Mouse (Mus musculus): ENCODE results near the gene Zfp986.
"Not testable (repeated sequence)": the region's sequence is repeated elsewhere in the genome, so short reads cannot be mapped to it uniquely, and the experiment has no call there.

Zfp986 gene

DNA sequence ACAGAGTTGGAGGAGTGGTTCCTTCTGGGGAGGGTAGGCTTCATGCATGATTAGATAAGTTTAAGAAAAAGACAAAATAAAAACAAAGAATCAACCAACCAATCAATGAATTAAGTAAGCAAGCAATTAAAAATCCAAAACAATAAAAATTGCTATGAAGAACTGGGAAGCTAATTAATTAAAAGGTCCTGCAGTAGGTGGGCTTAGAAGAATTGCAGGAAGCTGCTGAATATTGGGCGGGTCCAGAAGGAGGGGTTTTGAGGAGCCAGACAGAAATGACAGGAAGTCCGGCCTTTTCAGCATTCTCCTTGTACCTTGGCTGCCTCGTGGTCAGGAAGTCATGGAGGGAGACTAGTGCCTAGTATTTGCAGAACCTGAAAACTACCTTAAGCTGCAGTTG, at the start of gene Zfp986:
Zfp986 (plus strand) TSS at position 301 of the 400 bp plus-strand sequence.
- DNase-seq (ENCODE audit: low read depth), result not testable (repeated sequence)

DNA sequence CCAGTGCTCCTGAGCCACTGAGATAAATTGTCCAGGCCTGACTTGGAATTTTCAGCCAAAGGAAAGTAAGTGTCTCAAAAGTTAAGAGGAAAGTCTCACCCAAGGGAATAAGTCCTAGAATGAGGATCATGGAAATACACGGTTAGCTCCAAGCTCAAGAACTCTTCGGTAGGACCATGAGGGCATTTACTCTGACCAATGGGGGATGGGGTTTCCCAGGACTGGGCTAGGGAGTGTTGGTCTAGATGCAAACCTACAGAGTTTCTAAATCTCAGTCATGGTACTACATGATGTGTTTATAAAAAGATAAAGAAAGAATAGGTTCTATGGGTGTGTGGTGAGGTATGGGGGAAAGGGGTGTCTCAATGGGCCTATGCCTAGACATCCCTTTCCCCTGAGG, 48.6 kb upstream of the Zfp986 start:
- DNase-seq (ENCODE audit: low read depth), result not testable (repeated sequence)

DNA sequence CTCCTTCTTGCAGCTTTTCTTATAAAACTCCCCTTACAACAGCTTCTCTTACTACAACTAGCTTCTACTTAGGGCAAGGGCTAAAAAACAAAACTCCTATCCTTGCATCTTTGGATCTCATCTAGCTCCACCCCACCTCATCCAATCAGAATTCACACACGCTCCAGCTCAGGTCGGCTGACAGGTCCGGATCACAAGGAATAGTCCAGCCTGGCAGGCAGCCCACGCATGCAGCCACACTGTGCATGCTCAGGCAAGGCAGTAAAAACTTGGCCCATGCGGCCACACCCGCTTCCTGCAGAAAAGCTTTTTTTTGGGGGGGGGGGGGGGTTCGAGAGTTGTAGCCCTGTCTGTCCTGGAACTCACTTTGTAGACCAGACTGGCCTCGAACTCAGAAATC, 43.0 kb upstream of the Zfp986 start:
- not testable (repeated sequence) for DNase-seq (ENCODE audit: low read depth)

DNA sequence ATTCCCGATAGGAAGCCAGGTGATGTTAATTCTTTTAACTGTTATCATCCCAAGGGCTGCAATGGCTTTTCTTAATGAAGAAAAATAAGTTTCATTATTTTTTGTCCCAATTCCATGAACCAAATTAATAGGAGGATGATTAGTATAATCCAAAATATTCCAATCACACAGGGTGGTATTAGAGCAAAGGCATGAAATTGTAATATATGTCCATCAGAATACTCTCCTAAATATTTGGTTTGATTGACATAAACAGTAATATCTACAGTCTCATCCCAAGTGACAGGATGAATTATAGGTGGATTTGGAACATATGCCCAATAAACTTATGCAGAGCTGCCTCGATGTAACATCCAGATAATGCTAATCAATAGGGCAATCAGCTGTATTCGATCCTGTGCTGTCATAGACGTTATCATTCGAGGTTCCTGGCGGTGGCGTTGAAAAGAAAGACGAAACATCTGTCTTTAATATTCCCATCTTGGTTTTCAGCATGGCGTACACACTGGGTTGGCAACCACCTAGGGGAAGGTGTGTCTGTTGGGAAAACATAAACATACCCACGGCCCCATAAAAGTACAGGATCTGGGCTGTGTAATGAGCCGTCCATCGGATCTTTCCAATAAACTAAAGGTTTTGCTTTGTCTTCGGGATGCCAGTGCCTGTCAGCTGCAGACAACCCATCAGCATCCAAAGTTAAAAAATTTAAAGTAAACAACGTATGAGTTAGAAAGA, 37.1 kb upstream of the Zfp986 start:
- DNase-seq (ENCODE audit: low read depth), result not testable (repeated sequence)

DNA sequence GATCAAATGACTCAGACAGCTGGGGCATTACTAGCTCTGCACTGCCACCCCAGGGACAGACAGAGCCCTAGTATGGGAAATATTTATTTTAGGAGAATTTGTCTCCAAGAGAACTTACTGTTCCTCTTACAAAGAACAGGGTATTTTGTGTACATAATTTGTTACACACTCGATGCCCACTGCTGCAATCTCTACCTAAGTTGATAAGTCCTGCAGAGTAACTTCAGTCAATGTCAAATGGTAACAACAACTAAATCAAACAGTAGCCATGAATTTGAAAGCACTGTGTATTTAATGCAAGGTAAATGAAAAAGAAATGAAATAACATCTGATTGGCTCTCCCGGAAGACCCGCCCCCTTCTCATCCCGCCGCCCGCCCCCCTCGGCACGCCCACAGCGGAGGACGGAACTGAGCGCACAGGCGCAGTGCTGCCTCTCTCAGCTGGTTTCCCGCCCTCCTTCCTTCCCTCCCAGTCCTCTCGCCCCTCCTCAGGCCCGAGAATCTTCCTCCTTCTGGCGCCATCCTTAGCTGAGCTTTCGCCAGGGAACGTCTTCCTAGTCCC, 32.2 kb upstream of the Zfp986 start:
- DNase-seq (ENCODE audit: low read depth), result not testable (repeated sequence)

DNA sequence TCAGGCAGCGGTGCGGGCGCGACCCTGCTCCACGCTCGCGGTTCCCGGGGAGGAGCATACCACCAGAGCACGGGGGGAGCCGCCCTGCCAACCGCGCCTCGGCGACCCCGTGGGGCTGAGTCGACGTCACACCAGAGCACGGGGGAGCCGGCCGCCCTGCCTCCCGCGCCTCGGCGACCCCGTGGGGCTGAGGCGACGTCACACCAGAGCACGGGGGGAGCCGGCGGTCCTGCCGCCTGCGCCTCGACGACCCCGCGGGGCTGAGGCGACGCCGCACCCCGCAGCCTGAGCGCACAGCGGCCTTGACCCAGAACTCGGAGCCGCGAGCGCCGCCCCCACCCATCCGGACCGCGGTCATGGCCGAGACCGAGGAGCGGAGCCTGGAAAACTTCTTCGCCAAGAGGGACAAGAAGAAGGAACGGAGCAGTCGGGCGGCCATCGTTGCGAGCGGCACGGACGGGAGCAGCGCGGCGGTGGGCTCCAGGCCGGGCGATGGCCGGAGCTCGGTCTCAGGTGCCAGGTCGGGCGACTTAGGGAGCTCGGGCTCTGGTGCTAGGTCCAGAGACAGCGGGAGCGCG, 31.6 kb upstream of the Zfp986 start:
- not testable (repeated sequence) for DNase-seq (ENCODE audit: low read depth)

DNA sequence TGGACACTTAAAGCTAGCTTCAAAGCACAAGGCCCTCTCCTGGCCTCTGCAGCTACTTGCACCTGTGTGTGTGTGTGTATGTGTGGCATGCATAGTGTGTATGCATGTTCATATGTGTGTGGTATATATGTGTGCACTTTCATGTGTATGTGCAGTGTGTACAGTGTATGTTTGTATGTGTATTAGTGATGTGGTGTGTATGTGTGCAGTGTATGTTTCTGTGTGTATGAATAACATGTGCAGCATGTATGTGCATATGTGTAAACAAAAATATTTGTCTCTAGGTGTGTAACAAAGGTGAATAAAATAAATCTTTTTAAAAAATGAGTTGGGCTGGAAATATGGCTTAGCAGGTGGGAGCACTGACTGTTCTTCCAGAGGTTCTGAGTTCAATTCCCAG, 21.8 kb upstream of the Zfp986 start:
- DNase-seq (ENCODE audit: low read depth), result not testable (repeated sequence)

DNA sequence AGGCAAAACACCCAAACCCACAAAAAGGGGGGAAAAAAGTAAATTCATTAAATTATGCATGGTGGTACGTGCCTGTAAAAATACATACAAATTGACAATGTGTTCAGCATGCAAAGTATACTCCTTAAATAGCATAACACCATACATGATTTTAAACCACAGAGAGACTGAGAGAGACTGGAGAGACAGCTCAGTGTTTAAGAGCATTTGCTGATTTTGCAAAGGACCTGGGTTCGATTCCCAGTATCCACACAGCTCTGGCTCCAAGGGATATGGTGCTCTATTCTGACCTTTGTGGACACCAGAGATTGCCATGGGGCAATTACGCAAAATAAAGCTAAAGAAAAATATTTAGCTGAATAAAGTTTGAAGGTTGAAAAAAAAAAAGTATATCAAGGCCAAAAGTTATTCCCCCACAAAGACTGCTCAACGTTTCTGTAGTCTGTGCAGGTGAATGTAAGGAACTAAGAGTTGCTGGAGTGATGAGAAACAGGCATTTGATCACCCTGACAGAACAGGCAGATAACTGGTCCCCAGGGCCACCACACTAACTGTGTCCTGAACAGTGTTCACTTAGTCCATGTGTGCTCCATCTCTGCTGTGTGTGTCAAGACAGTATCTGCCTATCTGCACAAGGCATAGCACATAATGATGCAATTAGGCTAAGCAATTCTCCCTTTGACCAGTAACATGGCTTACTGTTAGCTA, 20.3 kb upstream of the Zfp986 start:
- DNase-seq (ENCODE audit: low read depth), result not testable (repeated sequence)

DNA sequence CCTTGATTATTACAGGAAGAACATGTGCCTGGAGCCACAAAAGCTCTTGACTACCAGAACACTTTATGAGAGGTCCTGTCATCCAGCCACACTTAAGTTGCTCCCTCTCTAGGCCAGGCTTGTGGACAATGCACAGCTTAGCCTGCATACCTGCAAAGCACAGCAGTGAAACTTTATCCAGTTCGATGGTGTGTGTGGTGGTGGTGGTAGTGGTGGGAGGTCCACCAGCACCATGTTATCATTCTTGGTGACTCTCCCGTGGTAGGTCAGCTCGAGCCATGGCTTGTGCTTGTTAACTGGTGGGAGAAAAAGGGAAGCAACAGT, 19.7 kb upstream of the Zfp986 start:
- not testable (repeated sequence) for DNase-seq (ENCODE audit: low read depth)

DNA sequence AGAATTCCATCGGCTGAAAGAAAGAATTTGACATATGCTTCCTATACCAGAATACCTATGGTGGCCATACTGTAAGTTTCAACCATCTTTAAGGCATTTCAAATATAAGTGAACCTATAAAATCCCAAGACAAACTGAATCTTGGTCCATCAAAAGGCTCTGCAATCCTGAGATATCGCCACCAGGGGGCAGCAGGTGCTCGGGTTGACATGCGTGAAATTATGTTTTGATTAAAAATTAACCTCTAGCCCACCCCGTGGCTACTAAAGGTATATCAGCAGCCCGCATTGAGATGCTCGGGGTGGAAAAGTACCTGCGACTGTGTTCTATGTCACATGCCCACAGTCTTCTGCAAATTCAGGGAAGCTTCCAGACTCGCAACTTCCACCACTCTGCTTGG, 17.2 kb upstream of the Zfp986 start:
- DNase-seq (ENCODE audit: low read depth), result not testable (repeated sequence)

DNA sequence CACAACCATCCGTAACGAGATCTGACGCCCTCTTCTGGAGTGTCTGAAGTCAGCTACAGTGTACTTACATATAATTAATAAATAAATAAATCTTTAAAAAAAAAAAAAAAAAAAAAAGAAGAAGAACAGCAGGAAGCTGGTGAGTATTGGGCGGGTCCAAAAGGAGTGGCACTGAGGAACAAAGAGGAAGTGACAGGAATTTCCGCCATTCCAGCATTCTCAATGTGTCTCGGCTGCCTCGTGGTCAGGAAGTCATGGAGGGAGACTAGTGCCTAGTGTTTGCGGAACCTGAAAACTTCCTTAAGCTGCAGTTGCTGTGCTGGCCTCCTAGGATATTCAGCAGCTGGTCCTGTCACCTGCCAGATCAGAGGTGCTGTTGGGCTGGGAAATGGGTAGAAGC, 4.7 kb upstream of the Zfp986 start:
- DNase-seq (ENCODE audit: low read depth), result not testable (repeated sequence)

Data from c-Kit-positive CD71-positive TER-119-negative erythroid progenitor cells, embryonic 14.5 days (primary cell).